Comparison of ENCODE assay signal across 8 mouse cellular contexts in genomic region chr4:99715783-99716416, GRCm38 (mm10). TPM values are rescaled to one million over a fixed set of nuclear protein-coding genes. Genes with fewer than 3 reads are reported as not detected.
DNase-seq lines count a peak whose midpoint lies in the region; ATAC-seq and TF ChIP-seq lines count a peak whose summit lies in the region.

No protein-coding gene starts in this region.

- DNase-seq in gastrocnemius, adult 2 months, result no peak
- DNase-seq in gastrocnemius, postnatal 4 days (ENCODE audit: low spot score in 2 of 2), result no peak
- no peak for DNase-seq in ES-E14 (ENCODE audit: low read depth, low spot score)
- no peak for DNase-seq in forebrain, embryonic 14.5 days (ENCODE audit: low spot score)
- DNase-seq in layer of hippocampus, adult 11-12 months (ENCODE audit: low spot score), result no peak
- no peak for DNase-seq in spleen, postnatal 4 days (ENCODE audit: low spot score in 2 of 2)
- DNase-seq in layer of hippocampus, adult 18-20 months (ENCODE audit: low spot score in 2 of 2), result no peak

- peaks cover 4% of the 10 kb centered on the region; the same call in 1 of the 2 replicates for H3K36me3 ChIP-seq in ES-E14 (ENCODE audit: control insufficient read depth, insufficient read depth, low read length, poor library complexity, severe bottlenecking)
- H3K36me3 ChIP-seq in forebrain, embryonic 14.5 days (ENCODE audit: control insufficient read depth, insufficient read depth, low read length), result no peaks in the 10 kb centered on the region
- no peaks in the 10 kb centered on the region for H3K36me3 ChIP-seq in liver, embryonic 16.5 days (ENCODE audit: control insufficient read depth, insufficient read depth)

- no peak for ATAC-seq in forebrain, embryonic 14.5 days
- peak; percentile 38 for ATAC-seq in liver, embryonic 16.5 days (ENCODE audit: low read depth)

- peak overlapping the region; percentile 76 for H3K4me3 ChIP-seq in gastrocnemius, adult 2 months
- peak overlapping the region; percentile 81 to 99 for H3K4me3 ChIP-seq in ES-E14 (ENCODE audit: insufficient read depth in 1 of 2, low read depth in 1 of 2, low read length in 2 of 2, poor library complexity in 1 of 2, severe bottlenecking in 1 of 2)
- H3K4me3 ChIP-seq in forebrain, embryonic 14.5 days (ENCODE audit: low read depth, low read length), result peak overlapping the region; percentile 62
- peak overlapping the region; percentile 74 for H3K4me3 ChIP-seq in liver, embryonic 16.5 days (ENCODE audit: low read depth, low read length)

- no peaks in the 10 kb centered on the region for H3K9me3 ChIP-seq in ES-E14 (ENCODE audit: control insufficient read depth, insufficient read depth, low read depth, low read length)
- no peaks in the 10 kb centered on the region for H3K9me3 ChIP-seq in forebrain, embryonic 14.5 days (replicated peaks; ENCODE audit: control insufficient read depth, low read length)
- H3K9me3 ChIP-seq in liver, embryonic 16.5 days (replicated peaks; ENCODE audit: control insufficient read depth, low read length), result no peaks in the 10 kb centered on the region

- no peaks in the 10 kb centered on the region; a peak in 1 of 4 replicates for H3K4me1 ChIP-seq in ES-E14 (ENCODE audit: control insufficient read depth in 2 of 2, insufficient read depth in 2 of 2, low read length in 2 of 2, poor library complexity in 1 of 2)
- H3K4me1 ChIP-seq in forebrain, embryonic 14.5 days (ENCODE audit: control insufficient read depth, insufficient read depth, low read length), result no peaks in the 10 kb centered on the region
- H3K4me1 ChIP-seq in liver, embryonic 16.5 days (ENCODE audit: control insufficient read depth, low read depth, low read length), result peaks cover 8% of the 10 kb centered on the region

- peak overlapping the region; percentile 81 for H3K4me2 ChIP-seq in forebrain, embryonic 14.5 days (ENCODE audit: low read length)
- peak overlapping the region; percentile 85 for H3K4me2 ChIP-seq in liver, embryonic 16.5 days (ENCODE audit: low read depth, low read length)

- intact Hi-C loops in gastrocnemius, adult 2 months (cut with DNase I), result loop anchor here (5.0 kb wide), 1 partner anchor 54 kb away; no protein-coding TSS in a partner anchor

- WGBS in forebrain, embryonic 14.5 days, result 28% methylated on average over 25 of the region's 25 CpGs
- 13% methylated on average over 25 of the region's 25 CpGs for WGBS in liver, embryonic 16.5 days (ENCODE audit: insufficient replicate concordance)

- H3K27me3 ChIP-seq in forebrain, embryonic 14.5 days (replicated peaks; ENCODE audit: control insufficient read depth, insufficient read depth, low read length), result no peaks in the 10 kb centered on the region
- no peaks in the 10 kb centered on the region for H3K27me3 ChIP-seq in liver, embryonic 16.5 days (ENCODE audit: control insufficient read depth, insufficient read depth, low read depth, low read length)

- peak overlapping the region; percentile 90 for H3K9ac ChIP-seq in ES-E14 (ENCODE audit: insufficient read depth, low read depth, low read length, poor library complexity, severe bottlenecking)
- H3K9ac ChIP-seq in forebrain, embryonic 14.5 days (ENCODE audit: low read length), result peak overlapping the region; percentile 88
- H3K9ac ChIP-seq in liver, embryonic 16.5 days (ENCODE audit: low read depth, low read length), result peak overlapping the region; percentile 82

- in situ Hi-C loops in ES-E14 (cut with MboI; ENCODE audit: low sequenced_read_pairs in 2 of 2, unreplicated experiment in 2 of 2), result no loop called here

- TF ChIP-seq CTCF in gastrocnemius, adult 2 months (IDR thresholded peaks at IDR 0.05), result no peak

- peak overlapping the region; percentile 93 for H3K27ac ChIP-seq in gastrocnemius, adult 2 months
- 0 out of 2 replicates have a peak overlapping the region, but pooled peaks have one; percentile 12 for H3K27ac ChIP-seq in ES-E14 (ENCODE audit: insufficient read depth, low read depth, low read length, poor library complexity, severe bottlenecking)
- no peak overlapping the region for H3K27ac ChIP-seq in forebrain, embryonic 14.5 days (ENCODE audit: low read depth, low read length)
- H3K27ac ChIP-seq in liver, embryonic 16.5 days (ENCODE audit: low read length), result peak overlapping the region; percentile 25; the same call in 1 of the 2 replicates

TF ChIP-seq in ES-E14, 5 proteins besides CTCF, POLR2A, EP300 and RAD21:
- TF ChIP-seq HCFC1 (IDR thresholded peaks at IDR 0.05; ENCODE audit: borderline replicate concordance, insufficient read depth, low read length) (0 out of 2 replicates have a peak, but pooled peaks have one; percentile 8), CHD2 (IDR thresholded peaks at IDR 0.05; ENCODE audit: low read depth, low read length) (no peak), ZC3H11A (IDR thresholded peaks at IDR 0.05; ENCODE audit: borderline replicate concordance, low read depth, low read length) (no peak), ZNF384 (IDR thresholded peaks at IDR 0.05; ENCODE audit: low read depth, low read length) (no peak)

RNA-seq across cellular contexts. Expression of gene Alg6, which starts 0.4 kb away (rescaled TPM):
- total RNA-seq in gastrocnemius, adult 2 months (2021), result 1 to 10 TPM; 5.4 to 6.8 TPM
- total RNA-seq in gastrocnemius, postnatal 4 days (2021), result 10 to 100 TPM; 19.1 to 19.3 TPM
- total RNA-seq in ES-E14 (2012; rRNA removed), result 31.5 and 45.9 TPM in 2 replicates
- 7.4 and 8.6 TPM in 2 replicates for polyA plus RNA-seq in forebrain, embryonic 14.5 days (2014; fragmentation: Nextera tagmentation; extraction: Ambion mirVana)
- 9.7 and 10.3 TPM in 2 replicates for polyA plus RNA-seq in liver, embryonic 16.5 days (2015; fragmentation: Nextera tagmentation; extraction: Ambion mirVana)
- 10 to 100 TPM in 1 of 2 experiments, 1 to 10 TPM in 1; 9.9 to 11.4 TPM for total RNA-seq in layer of hippocampus, adult 18-20 months (2021)

RNA-seq across cellular contexts. Expression of gene Foxd3, which starts 59.8 kb away (rescaled TPM):
- 1 to 10 TPM in 1 of 2 experiments, under 1 TPM in 1; 0.84 to 1.7 TPM for total RNA-seq in gastrocnemius, adult 2 months (2021)
- total RNA-seq in gastrocnemius, postnatal 4 days (2021), result 10 to 100 TPM in 1 of 2 experiments, 1 to 10 TPM in 1; 9.9 to 11.5 TPM
- total RNA-seq in ES-E14 (2012; rRNA removed), result 26.1 and 34.7 TPM in 2 replicates
- 0.12 TPM in 1 of 2 replicates, not detected in the other for polyA plus RNA-seq in forebrain, embryonic 14.5 days (2014; fragmentation: Nextera tagmentation; extraction: Ambion mirVana)
- polyA plus RNA-seq in liver, embryonic 16.5 days (2015; fragmentation: Nextera tagmentation; extraction: Ambion mirVana), result 0.07 TPM in 1 of 2 replicates, not detected in the other
- not detected for total RNA-seq in layer of hippocampus, adult 18-20 months (2021)
